Mouse (Mus musculus) lung, embryonic 16.5 days (tissue): Measurements from ENCODE around the gene Tdrd1. TPM values are rescaled to one million over a fixed set of nuclear protein-coding genes. Genes with fewer than 3 reads are reported as not detected.
A peak's percentile ranks its signal among the peaks of the same experiment; 100 is the strongest.

Experiments
- ATAC-seq: fragments of 200-750 bp; cut with Nextera tagmentation; 2 replicates; pipeline ENCODE4 v1.8.0; 2017; ENCODE audit warnings: low read depth, mild to moderate bottlenecking, moderate library complexity
- H3K27ac ChIP-seq: fragments of 300-500 bp; sonication (generic); 2 replicates; pipeline ENCODE4 v1.5.1; 2014; ENCODE audit warnings: mild to moderate bottlenecking, control low read depth, low read length
- H3K27me3 ChIP-seq: fragments of 300-500 bp; sonication (generic); 2 replicates; pipeline ENCODE4 v1.6.1; 2014; ENCODE audit warnings: low read depth, low read length, mixed read lengths; ENCODE audit not compliant: control insufficient read depth, insufficient read depth
- H3K36me3 ChIP-seq: fragments of 300-500 bp; sonication (generic); 2 replicates; pipeline ENCODE4 v1.6.1; 2014; ENCODE audit warnings: low read length; ENCODE audit not compliant: control insufficient read depth, insufficient read depth
- H3K4me1 ChIP-seq: fragments of 300-500 bp; sonication (generic); replicated peaks from 2 replicates; pipeline ENCODE4 v1.6.1; 2014; ENCODE audit warnings: low read length, mixed read lengths; ENCODE audit not compliant: control insufficient read depth, insufficient read depth
- H3K4me2 ChIP-seq: fragments of 300-500 bp; sonication (generic); 2 replicates; pipeline ENCODE4 v1.6.1; 2014; ENCODE audit warnings: low read depth, low read length, control low read depth
- H3K4me3 ChIP-seq: fragments of 300-500 bp; sonication (generic); 2 replicates; pipeline ENCODE4 v1.5.1; 2014; ENCODE audit warnings: mild to moderate bottlenecking, low read length, control low read depth
- H3K9ac ChIP-seq: fragments of 300-500 bp; sonication (generic); 2 replicates; pipeline ENCODE4 v1.6.1; 2014; ENCODE audit warnings: low read length, control low read depth
- H3K9me3 ChIP-seq: fragments of 300-500 bp; sonication (generic); 2 replicates; pipeline ENCODE4 v1.6.1; 2016; ENCODE audit warnings: low read length; ENCODE audit not compliant: control insufficient read depth
- WGBS: fragments of 180-500 bp; shearing (Covaris S2); extraction: QIAGEN DNeasy Blood & Tissue Kit; methylation state at CpG from one replicate; pipeline ENCODE4 v1.1.7; 2014; 5-methylcytosine and 5-hydroxymethylcytosine counted together
- polyA plus RNA-seq: library from polyadenylated mRNA; unstranded; fragments of >200 nt; fragmentation: Nextera tagmentation; extraction: Ambion mirVana; gene quantifications from 2 replicates; pipeline ENCODE4 v1.2.1, GENCODE M21; 2015

Gene Tdrd1
- polyA plus RNA-seq, 1 experiment from 2014 or later, result 1.3 TPM

- Histone ChIP-seq H3K9me3 (no peaks in the 10 kb centered on the region), H3K27me3 (no peaks in the 10 kb centered on the region), H3K27ac (no peak overlapping the region), H3K9ac (no peak overlapping the region), H3K4me1 (peaks cover 7% of the 10 kb centered on the region; the same call in 1 of the 2 replicates), H3K4me2 (no peak overlapping the region), H3K4me3 (no peak overlapping the region), H3K36me3 (no peaks in the 10 kb centered on the region)
- 19% methylated on average over 5 of the region's 5 CpGs for WGBS
- peak; percentile 91 for ATAC-seq
Measured at GRCm38 (mm10) chr19:56856455-56856854, 30.4 kb downstream of the Tdrd1 start.

- WGBS, result 59% methylated on average over 4 of the region's 4 CpGs
- Histone ChIP-seq H3K4me1 (no peaks in the 10 kb centered on the region), H3K4me3 (no peak overlapping the region)
Measured at GRCm38 (mm10) chr19:56867701-56868100, 41.7 kb downstream of the Tdrd1 start.

GRCm38 (mm10) chr19:56873816-56874600 is 48.0 kb downstream of the Tdrd1 start, which contains the start of gene Vwa2:
Gene Vwa2 (plus strand): TSS chr19:56874249.
- Histone ChIP-seq H3K4me1 (peaks cover 17% of the 10 kb centered on the region), H3K27me3 (peaks cover 46% of the 10 kb centered on the region), H3K4me2 (peak within 1 kb of the TSS; percentile 92), H3K27ac (no peak within 1 kb of the TSS), H3K36me3 (no peaks in the 10 kb centered on the region), H3K9me3 (no peaks in the 10 kb centered on the region), H3K4me3 (peak within 1 kb of the TSS; percentile 55), H3K9ac (peak within 1 kb of the TSS; percentile 66)
- 2% methylated on average over 64 of the region's 71 CpGs for WGBS
- peak; percentile 81 for ATAC-seq

More at GRCm38 (mm10) chr19:56867701-56868100, 41.7 kb downstream of the Tdrd1 start:
- no peak overlapping the region for H3K27ac ChIP-seq
- no peak overlapping the region for H3K4me2 ChIP-seq
- H3K9me3 ChIP-seq, result no peaks in the 10 kb centered on the region
- ATAC-seq, result no peak
- peaks cover 8% of the 10 kb centered on the region; the same call in 1 of the 2 replicates for H3K27me3 ChIP-seq
- H3K36me3 ChIP-seq, result no peaks in the 10 kb centered on the region
- no peak overlapping the region for H3K9ac ChIP-seq

- ATAC-seq, result no peak
Measured at GRCm38 (mm10) chr19:56874601-56875315, 48.7 kb downstream of the Tdrd1 start.

GRCm38 (mm10) chr19:56877364-56877763 is 51.4 kb downstream of the Tdrd1 start:
- peaks cover 41% of the 10 kb centered on the region for H3K27me3 ChIP-seq
- no peaks in the 10 kb centered on the region for H3K36me3 ChIP-seq
- H3K27ac ChIP-seq, result no peak overlapping the region
- no peak overlapping the region for H3K4me3 ChIP-seq
- ATAC-seq, result peak; percentile 53; the same call in 1 of the 2 replicates
- H3K9ac ChIP-seq, result no peak overlapping the region
- no peak overlapping the region for H3K4me2 ChIP-seq
- no peaks in the 10 kb centered on the region for H3K9me3 ChIP-seq
- WGBS, result 41% methylated on average over 6 of the region's 6 CpGs
- peaks cover 17% of the 10 kb centered on the region for H3K4me1 ChIP-seq

More at GRCm38 (mm10) chr19:56874601-56875315, 48.7 kb downstream of the Tdrd1 start:
- Histone ChIP-seq H3K27ac (no peak overlapping the region), H3K4me2 (peak overlapping the region; percentile 92), H3K4me3 (peak overlapping the region; percentile 55), H3K27me3 (peaks cover 46% of the 10 kb centered on the region), H3K4me1 (peaks cover 17% of the 10 kb centered on the region), H3K9ac (peak overlapping the region; percentile 66), H3K36me3 (no peaks in the 10 kb centered on the region), H3K9me3 (no peaks in the 10 kb centered on the region)
- 7% methylated on average over 30 of the region's 30 CpGs for WGBS

- Histone ChIP-seq H3K4me2 (no peak overlapping the region), H3K27me3 (no peaks in the 10 kb centered on the region), H3K36me3 (no peaks in the 10 kb centered on the region), H3K4me3 (no peak overlapping the region), H3K9ac (no peak overlapping the region), H3K4me1 (peaks cover 10% of the 10 kb centered on the region), H3K9me3 (no peaks in the 10 kb centered on the region), H3K27ac (no peak overlapping the region)
- 68% methylated on average over 10 of the region's 10 CpGs for WGBS
- ATAC-seq, result no peak
Measured at GRCm38 (mm10) chr19:56887879-56888278, 61.9 kb downstream of the Tdrd1 start.

GRCm38 (mm10) chr19:56888654-56889053 is 62.6 kb downstream of the Tdrd1 start:
- Histone ChIP-seq H3K4me1 (peaks cover 10% of the 10 kb centered on the region), H3K4me2 (no peak overlapping the region), H3K9me3 (no peaks in the 10 kb centered on the region), H3K4me3 (no peak overlapping the region), H3K36me3 (no peaks in the 10 kb centered on the region), H3K27me3 (no peaks in the 10 kb centered on the region), H3K27ac (no peak overlapping the region), H3K9ac (no peak overlapping the region)
- 69% methylated on average over 5 of the region's 5 CpGs for WGBS
- ATAC-seq, result no peak

- Histone ChIP-seq H3K27me3 (no peaks in the 10 kb centered on the region), H3K4me1 (peaks cover 12% of the 10 kb centered on the region), H3K4me2 (no peak overlapping the region), H3K9ac (no peak overlapping the region), H3K27ac (0 out of 2 replicates have a peak overlapping the region, but pooled peaks have one; percentile 43), H3K9me3 (no peaks in the 10 kb centered on the region), H3K4me3 (no peak overlapping the region), H3K36me3 (no peaks in the 10 kb centered on the region)
- 51% methylated on average over 2 of the region's 2 CpGs for WGBS
- peak; percentile 54 for ATAC-seq
Measured at GRCm38 (mm10) chr19:56891438-56891837, 65.4 kb downstream of the Tdrd1 start.

GRCm38 (mm10) chr19:56892586-56892985 is 66.6 kb downstream of the Tdrd1 start:
- Histone ChIP-seq H3K4me2 (no peak overlapping the region), H3K27me3 (no peaks in the 10 kb centered on the region), H3K27ac (no peak overlapping the region), H3K36me3 (no peaks in the 10 kb centered on the region), H3K9ac (no peak overlapping the region), H3K4me1 (peaks cover 13% of the 10 kb centered on the region), H3K4me3 (no peak overlapping the region), H3K9me3 (no peaks in the 10 kb centered on the region)
- ATAC-seq, result no peak
- WGBS, result 83% methylated on average over 5 of the region's 5 CpGs
